Mouse (Mus musculus) brown adipose tissue, adult 24 weeks (tissue): Measurements from ENCODE around the gene Fam198a. TPM values are rescaled to one million over a fixed set of nuclear protein-coding genes. Genes with fewer than 3 reads are reported as not detected.

Source experiments
- H3K27ac ChIP-seq: fragments of 200-500 bp; replicated peaks from 2 replicates; pipeline ENCODE4 v1.5.1; 2012; ENCODE audit warnings: low read depth, mild to moderate bottlenecking, low read length
- H3K4me1 ChIP-seq: fragments of 200-500 bp; 2 replicates; pipeline ENCODE4 v1.6.1; 2012; ENCODE audit warnings: low read length, mixed read lengths; ENCODE audit not compliant: control insufficient read depth, insufficient read depth, insufficient read length
- H3K4me3 ChIP-seq: fragments of 200-500 bp; 2 replicates; pipeline ENCODE4 v1.5.1; 2012; ENCODE audit warnings: low read depth, mild to moderate bottlenecking, low read length, moderate library complexity; ENCODE audit not compliant: insufficient read depth
- polyA plus RNA-seq: library from polyadenylated mRNA; stranded (reverse); fragments of >200 nt; gene quantifications from 2 replicates; pipeline ENCODE4 v1.2.4, GENCODE M21; 2012; ENCODE audit not compliant: missing spikeins, insufficient read depth, insufficient read length

Gene Fam198a
- polyA plus RNA-seq, 1 experiment = 0.28 TPM

DNA sequence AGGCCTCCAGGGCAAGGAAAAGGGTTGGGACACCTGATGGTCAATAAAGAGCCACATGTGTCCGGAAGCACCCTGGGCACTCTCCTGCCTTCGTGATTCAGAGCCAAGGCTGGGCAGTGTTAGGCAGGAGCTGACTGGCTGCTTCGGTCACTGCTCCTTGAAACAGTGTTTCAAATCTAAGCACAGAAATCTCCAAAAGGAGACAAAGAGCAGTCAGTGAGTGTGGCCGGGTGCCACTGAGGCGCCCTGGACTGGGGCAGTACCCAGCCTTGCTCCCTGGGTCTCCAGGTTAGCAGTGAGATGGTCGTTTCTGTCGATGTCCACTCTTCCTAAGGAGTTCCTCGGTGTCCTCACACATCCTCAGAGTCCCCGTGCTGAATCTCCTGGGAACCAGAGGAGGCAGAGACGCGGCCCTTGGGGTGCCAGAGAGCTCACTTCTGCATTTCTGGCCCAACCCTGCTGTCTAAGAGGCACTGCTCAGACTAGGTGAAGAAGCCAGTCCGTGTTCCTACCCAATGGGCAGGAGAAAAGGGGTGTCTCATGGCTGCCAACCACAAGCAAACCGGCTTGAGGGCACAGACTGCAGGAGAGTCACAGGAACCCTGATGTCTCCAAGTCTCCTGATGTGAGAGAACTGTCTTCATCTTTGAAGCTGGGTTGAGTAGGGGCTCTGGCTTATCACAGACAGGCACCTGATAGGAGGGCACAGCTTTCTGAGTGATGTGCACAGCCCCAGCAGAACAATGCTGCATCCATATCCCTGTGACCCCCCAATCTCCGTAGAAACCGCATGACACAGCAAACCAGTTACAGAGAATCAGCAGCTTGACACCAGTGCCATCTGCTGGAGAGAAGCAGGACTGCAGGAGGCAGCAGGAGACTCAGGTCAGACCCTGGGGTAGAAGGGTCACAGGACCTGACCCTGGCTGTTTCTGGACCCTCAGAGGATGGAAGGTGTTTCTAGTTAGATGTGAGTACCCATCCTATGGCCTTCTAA is 34.0 kb downstream of the Fam198a start:
- H3K27ac ChIP-seq = no peak overlapping the region
- H3K4me3 ChIP-seq = no peak overlapping the region
- H3K4me1 ChIP-seq = no peaks in the 10 kb centered on the region

GRCm38 (mm10) chr9:121988910-121989309 is 38.1 kb downstream of the Fam198a start:
- peaks cover 4% of the 10 kb centered on the region; the same call in 1 of the 2 replicates for H3K4me1 ChIP-seq
- no peak overlapping the region for H3K4me3 ChIP-seq
- H3K27ac ChIP-seq = no peak overlapping the region

GRCm38 (mm10) chr9:121989536-121989935 is 38.7 kb downstream of the Fam198a start:
- H3K4me1 ChIP-seq = peaks cover 4% of the 10 kb centered on the region
- no peak overlapping the region for H3K27ac ChIP-seq
- no peak overlapping the region for H3K4me3 ChIP-seq

GRCm38 (mm10) chr9:121991041-121991440 is 40.3 kb downstream of the Fam198a start:
- Histone ChIP-seq H3K27ac (no peak overlapping the region), H3K4me3 (no peak overlapping the region), H3K4me1 (peaks cover 4% of the 10 kb centered on the region)

DNA sequence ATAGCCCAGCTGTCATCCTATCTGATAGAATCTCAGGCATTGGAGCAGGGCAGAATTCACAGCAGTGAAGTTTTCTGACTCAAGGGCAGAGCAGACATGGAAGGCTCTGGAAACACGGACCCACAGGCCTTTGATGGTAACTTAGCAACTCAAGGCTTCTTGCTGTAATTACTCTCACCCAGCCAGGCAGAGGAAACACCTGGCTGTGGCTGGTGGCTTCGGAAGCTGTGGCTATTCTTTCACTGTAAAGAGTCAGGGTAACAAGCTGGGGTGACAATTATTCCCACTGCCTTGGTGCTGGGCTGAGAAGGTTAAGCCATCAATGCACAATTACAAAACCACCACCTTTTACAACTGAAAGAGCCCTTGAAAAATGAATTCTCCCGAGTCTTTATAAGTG is 42.3 kb downstream of the Fam198a start:
- H3K27ac ChIP-seq = no peak overlapping the region
- H3K4me1 ChIP-seq = peaks cover 4% of the 10 kb centered on the region
- H3K4me3 ChIP-seq = no peak overlapping the region

GRCm38 (mm10) chr9:121995077-121995476 is 44.3 kb downstream of the Fam198a start:
- Histone ChIP-seq H3K4me3 (peak overlapping the region; percentile 90), H3K4me1 (peaks cover 4% of the 10 kb centered on the region), H3K27ac (no peak overlapping the region)

- Histone ChIP-seq H3K4me3 (peak overlapping the region; percentile 90), H3K4me1 (peaks cover 4% of the 10 kb centered on the region), H3K27ac (no peak overlapping the region)
Observed at GRCm38 (mm10) chr9:121995508-121996131, 44.8 kb downstream of the Fam198a start.

DNA sequence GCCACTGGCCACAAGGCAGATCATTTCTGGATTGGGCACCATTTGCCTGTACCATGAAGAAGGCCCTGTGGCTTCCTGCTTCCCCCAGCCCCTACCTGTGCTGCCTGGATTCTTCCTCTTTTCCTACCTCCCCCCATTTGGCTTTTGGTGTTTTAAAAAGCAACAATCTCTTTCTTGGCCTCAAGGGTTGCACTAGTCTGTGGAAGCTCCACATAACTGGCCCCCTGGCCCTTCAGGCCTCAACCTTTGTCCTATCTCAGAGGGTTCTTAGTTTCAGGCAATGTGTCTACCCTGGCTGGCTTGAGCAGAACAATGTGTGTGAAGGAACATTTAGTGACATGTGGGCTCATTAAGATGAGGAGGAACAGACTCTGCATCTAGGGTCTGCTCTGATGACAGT is 46.2 kb downstream of the Fam198a start, which contains the start of gene Pomgnt2:
TSS of gene Pomgnt2 (minus strand) at position 101 of the 400 bp plus-strand sequence.
- Histone ChIP-seq H3K4me3 (no peak within 1 kb of the TSS), H3K4me1 (peaks cover 4% of the 10 kb centered on the region), H3K27ac (no peak within 1 kb of the TSS)

- no peak overlapping the region for H3K27ac ChIP-seq
- no peak overlapping the region for H3K4me3 ChIP-seq
- peaks cover 4% of the 10 kb centered on the region for H3K4me1 ChIP-seq
Observed at GRCm38 (mm10) chr9:121997978-121998377, 47.2 kb downstream of the Fam198a start.

DNA sequence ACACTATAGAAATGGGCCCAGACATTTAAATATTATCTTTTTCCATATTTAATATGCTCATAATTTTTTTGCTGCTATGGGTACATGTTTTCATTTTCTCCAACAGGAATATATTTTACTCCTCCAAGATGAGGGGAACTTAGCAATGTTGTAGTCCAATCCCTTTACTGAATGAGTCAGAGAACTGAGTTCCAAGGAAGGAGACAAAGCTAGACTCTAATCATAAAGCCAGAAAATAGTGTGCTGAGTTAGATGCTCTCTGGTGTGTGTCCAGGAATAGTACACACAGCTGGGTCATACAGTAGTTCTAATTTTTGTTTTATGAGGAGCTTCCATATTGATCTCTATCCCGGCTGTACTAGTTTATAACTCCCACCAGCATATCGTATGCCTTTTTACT is 55.4 kb downstream of the Fam198a start:
- Histone ChIP-seq H3K4me3 (no peak overlapping the region), H3K4me1 (no peaks in the 10 kb centered on the region), H3K27ac (no peak overlapping the region)

GRCm38 (mm10) chr9:122006609-122007008 is 55.8 kb downstream of the Fam198a start:
- no peak overlapping the region for H3K4me3 ChIP-seq
- H3K4me1 ChIP-seq = no peaks in the 10 kb centered on the region
- H3K27ac ChIP-seq = no peak overlapping the region

GRCm38 (mm10) chr9:122008876-122009275 is 58.1 kb downstream of the Fam198a start:
- Histone ChIP-seq H3K4me1 (no peaks in the 10 kb centered on the region), H3K27ac (no peak overlapping the region), H3K4me3 (no peak overlapping the region)

- Histone ChIP-seq H3K4me3 (no peak overlapping the region), H3K27ac (no peak overlapping the region), H3K4me1 (no peaks in the 10 kb centered on the region)
Observed at GRCm38 (mm10) chr9:122010751-122011150, 60.0 kb downstream of the Fam198a start.

- Histone ChIP-seq H3K27ac (no peak overlapping the region), H3K4me1 (no peaks in the 10 kb centered on the region), H3K4me3 (no peak overlapping the region)
Observed at GRCm38 (mm10) chr9:122012816-122013215, 62.0 kb downstream of the Fam198a start.

GRCm38 (mm10) chr9:122013629-122014028 is 62.8 kb downstream of the Fam198a start:
- Histone ChIP-seq H3K27ac (no peak overlapping the region), H3K4me1 (no peaks in the 10 kb centered on the region), H3K4me3 (no peak overlapping the region)
